Mouse (Mus musculus): ENCODE results near the gene Chst11.
A peak's percentile ranks its signal among the peaks of the same experiment; 100 is the strongest.

Gene Chst11

DNA sequence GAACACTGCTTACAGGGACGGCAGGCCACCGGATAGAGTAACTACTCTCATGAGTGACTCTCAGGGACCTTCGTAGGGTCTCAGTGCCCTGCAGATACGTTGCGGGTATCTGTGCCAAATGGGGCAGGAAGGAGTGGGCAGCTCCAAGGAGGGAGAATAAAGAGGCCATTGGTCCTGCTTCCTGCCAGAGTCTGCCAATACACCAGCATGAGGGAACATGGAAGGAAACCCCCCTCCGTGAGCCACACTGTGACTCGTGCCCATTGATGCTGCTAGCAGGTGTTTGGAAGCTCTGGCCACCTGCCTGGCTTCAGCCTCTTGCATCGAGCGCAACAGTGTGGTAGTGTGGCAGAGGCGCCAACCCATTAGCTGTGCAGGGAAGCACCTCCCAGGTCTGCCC lies 157.8 kb downstream of the Chst11 start:
- no peak for DNase-seq (ENCODE audit: low spot score in 2 of 2)

DNA sequence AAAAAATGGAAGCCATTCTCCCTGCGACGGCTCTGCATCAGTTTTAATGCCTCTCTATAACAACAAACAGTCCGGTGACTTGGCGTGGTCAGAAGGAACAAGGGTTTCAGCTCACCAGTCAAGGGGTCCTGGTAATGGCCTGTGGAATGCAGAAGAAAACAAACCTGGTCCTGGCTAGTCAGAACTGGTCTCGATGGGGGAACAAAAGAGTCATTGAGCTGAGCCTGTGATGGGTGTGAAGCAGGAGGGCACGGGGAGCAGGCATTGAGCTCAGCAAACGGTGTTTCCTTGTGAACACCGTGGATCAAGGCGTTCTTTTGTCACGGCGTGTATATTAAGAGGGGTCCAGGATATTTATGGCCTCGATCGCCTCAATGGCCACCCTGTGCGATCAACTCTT lies 160.5 kb downstream of the Chst11 start:
- no peak for DNase-seq (ENCODE audit: low spot score in 2 of 2)

DNA sequence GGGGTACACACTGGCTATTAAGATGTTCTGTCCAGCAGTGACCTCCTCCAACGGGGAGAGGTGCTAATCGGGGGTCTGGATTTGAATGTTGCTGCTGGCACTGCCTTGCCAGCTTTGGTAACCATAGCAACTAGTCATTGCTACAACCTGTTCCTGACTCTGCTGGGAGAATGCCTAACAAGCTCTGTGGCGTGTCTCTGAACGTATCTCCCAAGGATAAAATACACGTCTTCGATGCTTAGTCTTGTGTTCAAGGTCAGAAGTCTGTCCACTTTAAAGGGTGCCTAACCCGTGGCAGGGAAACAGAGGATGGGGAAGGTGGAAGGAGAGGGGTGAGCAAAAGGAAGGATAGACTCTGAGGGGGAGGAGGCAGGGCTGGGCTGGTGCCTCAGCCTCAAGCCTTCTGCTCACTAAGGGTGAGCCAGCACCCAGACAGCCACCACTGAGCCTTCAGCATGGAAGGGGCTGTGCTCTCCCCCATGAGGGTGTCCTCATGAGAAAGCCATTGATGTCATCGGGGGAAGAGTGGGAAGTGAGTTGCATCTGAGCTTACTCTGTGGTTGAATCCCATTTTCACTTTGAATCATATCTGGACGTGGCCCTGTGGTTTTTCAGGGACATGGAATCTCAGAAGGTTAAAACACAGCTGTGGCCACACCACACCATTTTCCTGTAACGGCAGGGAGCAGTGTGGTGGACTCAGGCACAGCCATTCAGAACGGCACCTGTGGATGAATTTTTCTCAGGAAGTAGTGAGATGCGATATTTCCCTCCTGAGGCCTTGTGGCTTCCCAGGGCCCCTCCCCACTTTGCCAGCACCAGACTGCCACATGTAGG lies 164.3 kb downstream of the Chst11 start:
- DNase-seq (ENCODE audit: low spot score in 2 of 2) = no peak

DNA sequence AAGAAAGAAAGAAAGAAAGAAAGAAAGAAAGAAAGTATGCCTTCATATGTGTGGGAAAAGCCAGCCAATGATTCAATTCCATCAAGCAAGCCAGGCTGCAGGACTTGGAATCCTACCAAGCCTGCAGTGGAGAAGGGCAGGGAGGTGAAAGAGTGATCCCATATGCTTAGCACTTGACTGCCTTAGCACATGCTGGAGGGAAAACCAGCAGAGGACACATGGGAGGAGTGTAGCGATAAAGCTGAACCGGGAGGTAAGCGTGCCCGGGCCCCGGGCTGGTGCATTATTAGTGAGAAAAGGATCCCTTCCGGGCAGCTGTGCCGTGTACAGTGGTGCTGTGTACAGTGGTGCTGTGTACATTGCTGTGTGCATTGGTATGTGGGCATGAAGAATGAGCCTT lies 165.3 kb downstream of the Chst11 start:
- no peak for DNase-seq (ENCODE audit: low spot score in 2 of 2)

DNA sequence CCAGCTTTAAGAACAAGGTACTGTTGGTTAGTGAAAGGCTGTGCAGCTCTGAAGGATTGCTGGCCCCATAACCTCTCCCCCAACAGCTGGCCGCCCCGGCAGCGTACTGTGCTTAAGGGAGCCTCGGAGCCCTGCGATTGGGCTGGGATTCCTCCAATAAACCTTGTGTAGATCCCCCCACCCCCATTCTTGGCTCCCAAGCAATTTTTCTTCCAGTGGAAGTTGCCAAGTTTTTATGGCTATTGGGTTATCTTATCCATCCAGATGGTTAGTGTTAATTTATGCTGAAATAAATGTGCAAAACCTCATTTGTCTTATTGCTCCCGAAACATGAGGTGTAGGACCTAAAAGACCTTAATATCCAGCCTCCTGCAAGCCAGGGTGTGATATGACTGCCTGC lies 166.1 kb downstream of the Chst11 start:
- no peak for DNase-seq (ENCODE audit: low spot score in 2 of 2)

DNA sequence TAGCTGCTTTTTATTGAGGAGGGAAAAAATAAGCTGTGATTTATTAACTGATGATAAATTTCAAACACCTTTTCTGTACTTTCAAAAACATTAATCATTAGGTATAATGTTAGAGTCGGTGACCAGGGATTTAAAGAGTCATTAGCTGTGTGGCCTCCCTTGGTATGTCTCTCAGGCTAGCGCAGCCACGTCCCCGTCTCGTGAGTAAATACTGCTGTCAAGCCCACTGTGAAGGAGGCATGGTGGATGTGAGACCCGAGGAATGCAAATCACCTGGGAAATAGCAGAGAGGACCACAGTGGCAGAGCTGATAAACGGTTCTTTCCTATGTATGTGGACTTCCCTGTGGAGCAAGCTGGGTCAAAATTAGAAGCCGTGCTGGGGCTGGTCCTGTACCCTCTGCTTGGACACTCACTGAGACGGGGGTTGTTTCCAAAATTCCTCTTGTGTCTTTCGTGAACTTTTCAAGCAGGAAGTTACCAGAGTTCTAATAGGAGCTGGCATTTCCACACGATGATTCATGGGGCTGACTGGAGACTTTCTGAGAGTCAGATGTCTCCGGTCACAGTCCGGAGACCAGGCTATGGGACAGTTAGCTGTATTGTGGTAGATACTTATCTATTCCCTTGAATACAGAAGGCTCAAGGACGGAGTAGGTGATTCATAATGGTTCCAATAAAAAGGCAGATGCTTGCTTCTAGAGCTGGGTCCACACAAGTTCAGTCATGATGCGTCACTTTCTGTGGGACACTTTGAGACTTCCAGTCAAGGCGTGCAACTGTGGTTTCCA lies 166.8 kb downstream of the Chst11 start:
- peak in 1 of 2 experiments; percentile 18 for DNase-seq (ENCODE audit: low spot score in 2 of 2)

DNA sequence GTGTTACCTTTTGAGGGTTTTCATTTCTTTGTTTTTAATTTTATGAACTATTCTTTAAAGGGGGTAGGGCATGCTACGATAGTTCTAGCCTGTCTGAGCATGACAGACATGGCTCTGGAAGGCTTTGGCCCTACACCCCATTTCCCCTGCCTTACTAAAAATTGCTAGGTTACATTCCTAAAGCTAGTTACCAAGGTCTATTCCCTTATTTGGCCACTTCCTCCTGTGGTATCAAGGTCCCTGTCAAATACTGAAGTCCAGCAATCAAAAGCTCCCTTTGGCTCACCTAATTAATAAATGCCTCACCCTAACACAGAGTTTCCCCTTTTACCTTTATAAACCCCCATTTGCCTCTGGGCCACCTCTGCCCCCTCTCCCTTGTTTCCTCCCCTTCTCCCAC lies 167.4 kb downstream of the Chst11 start:
- DNase-seq (ENCODE audit: low spot score in 2 of 2) = peak in 1 of 2 experiments; percentile 26

DNA sequence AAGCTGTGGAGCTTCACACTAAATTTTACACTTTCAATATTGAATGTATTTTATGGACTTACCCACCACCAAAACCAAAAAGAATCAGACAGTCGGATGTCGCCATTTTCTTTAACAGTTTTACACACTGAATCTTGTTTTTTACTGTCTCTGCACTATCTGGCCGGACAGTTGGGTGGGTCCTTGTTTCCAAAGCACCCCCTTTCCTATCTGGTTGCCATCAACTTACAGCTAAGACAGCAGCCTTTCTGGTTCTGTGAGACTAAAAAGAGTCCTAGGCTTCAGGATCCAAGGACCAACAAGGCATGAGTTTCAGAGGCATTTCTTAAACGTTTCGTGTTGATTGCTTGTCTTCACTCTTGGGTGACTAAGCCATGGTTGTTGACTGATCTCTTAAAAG lies 168.1 kb downstream of the Chst11 start:
- peak in 1 of 2 experiments; percentile 43 for DNase-seq (ENCODE audit: low spot score in 2 of 2)

DNA sequence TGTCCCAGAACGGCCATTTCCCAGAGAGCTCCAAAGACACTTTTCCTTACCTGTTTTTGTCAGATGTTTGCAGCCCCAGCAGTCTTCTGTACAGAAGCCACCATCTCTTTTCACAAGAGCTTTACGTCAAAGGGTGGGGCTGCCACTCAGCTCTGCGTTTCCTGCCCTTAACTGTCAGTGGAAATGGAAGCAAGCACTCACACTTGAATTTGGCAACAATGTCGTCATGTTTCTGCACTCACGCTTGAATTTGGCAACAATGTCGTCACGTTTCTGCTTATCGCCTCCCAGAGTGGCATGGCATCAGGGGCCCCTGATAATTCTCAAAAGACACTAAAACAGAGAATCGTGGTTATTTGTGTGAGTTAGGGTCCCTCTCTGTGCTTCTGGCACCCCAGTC lies 168.6 kb downstream of the Chst11 start:
- DNase-seq (ENCODE audit: low spot score in 2 of 2) = peak; percentile 16 to 25

DNA sequence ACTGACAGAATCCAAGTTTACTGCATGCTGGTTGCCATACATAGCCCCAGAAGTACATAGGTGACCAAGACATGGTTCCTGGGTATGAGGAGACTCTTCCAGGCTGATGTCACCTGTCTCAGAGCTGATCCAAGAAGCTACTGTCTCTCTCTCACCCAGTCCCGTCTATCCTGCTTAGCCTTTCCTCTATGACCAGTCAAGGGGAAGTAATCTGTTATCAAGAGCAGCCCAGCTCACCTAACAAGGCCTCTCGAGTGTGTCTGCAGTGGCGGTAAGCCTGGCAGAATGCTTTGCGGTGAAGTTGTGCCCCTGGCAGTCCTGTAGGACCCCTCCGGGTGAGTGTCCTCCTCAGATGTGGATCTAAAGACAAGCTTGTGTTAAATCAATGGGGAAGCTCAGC lies 172.0 kb downstream of the Chst11 start:
- DNase-seq (ENCODE audit: low spot score in 2 of 2) = no peak

DNA sequence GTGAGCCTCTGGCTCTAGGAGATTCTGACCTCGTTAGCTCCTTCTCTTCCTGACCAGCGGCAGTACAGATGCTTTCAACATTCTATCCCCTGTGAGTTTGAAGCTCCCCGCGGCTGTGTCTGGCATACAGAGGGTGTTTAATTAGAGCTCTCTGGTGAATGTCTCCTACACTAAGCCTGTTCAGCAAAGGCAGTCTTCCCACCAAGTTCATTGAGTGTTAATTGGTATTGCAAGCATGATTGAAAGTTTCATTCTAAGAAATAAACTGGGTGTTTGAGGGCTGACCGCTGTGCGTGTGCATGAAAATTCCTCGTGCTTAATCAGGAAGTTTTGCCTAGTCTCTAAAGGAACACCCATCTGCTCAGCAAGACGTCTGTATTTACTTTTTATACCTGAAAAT lies 173.0 kb downstream of the Chst11 start:
- no peak for DNase-seq (ENCODE audit: low spot score in 2 of 2)

DNA sequence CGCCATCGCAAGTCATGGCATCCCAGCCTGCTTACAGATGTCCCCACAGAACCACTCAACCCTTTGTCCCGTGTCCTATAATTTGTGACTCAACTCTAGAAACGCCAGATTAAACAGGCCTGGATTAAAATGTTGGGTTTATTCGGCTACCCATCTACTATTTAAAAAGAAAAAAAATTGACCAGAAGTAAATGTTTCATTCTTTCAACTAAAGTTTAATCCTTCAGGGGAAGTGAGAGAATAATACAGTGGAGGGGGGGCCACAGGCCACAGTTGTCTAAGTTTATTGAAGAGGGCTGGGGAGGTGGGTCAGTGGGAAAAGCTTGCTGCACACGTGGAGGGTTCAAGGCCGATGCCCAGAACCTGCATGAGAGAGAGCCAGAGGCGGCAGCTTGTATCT lies 173.9 kb downstream of the Chst11 start:
- DNase-seq (ENCODE audit: low spot score in 2 of 2) = no peak

DNA sequence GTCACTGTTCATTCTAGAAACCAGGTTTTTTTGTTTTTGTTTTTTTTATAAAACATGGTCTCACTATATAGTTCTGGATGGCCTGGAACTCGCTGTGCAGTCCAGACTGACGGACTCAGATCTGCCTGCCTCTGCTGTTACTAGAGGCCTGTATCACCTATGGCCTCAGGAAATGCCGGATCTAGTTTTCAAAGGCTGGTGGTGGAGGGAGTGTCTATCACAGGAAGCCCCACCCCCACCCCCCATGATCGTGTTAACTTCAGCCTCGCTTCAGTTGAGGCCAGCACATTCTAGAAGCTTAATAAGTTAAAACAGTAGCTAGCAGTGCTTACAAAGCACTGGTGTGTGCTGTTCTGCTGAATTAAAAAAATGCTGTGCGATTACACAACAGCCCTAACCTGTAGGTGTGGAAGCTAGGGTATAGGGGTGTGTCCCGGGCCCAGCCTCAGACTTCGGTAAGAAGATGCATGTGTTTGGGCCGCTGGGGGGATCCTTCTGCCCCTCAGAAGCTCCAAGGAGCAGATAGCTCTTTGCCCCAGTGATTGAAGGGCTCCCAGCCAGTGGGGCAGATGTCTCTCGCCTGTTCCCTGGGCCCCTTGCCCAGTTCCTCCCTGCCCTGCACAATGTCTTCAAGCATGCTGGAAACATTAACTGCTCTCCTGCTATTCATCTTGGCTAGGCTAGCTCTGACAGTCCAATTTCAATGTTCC lies 176.5 kb downstream of the Chst11 start:
- no peak for DNase-seq (ENCODE audit: low spot score in 2 of 2)

DNA sequence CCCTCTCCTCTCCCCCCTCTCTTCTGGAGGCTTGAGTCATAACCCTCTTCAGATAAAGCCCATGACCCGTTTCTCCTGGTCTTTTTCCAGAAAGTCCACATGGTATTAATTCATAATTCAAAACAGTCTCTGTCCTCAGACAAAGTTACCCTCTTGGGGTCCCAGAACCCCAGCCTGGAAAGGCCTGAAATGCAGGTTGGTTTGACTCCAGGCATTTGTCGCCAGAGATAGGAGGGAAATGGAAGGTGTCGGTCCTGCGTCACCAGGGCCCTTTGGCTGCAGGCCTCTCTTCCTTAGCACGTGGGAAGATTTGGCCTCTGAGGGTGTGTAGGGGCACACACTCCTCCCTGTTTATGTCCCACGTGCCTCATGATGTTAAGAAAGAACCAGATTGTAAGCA lies 178.6 kb downstream of the Chst11 start:
- no peak for DNase-seq (ENCODE audit: low spot score in 2 of 2)

DNA sequence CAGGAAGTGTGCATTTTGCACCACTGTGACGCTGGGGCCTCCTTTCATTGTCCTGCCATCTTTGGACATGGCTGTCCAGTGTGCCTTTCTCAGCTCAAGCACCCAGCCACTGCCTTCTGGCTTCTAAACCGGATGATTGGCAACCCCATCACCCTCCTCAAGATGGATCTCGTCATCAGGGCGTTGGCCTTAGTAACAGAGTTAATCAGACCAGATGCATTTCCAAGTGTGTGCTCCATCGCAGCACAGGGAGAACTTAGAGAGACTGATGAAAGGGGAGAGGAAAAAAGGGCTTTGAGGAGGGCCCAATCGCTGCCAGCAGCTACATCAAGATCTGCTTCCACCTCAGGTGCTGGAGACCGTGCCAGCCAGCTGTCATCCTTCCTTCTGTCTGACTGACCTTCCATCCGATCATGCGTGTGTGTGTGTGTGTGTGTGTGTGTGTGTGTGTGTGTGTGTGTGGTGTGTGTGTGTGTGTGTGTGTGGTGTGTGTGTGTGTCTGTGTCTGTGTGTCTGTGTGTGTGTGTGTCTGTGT lies 179.7 kb downstream of the Chst11 start:
- no peak for DNase-seq (ENCODE audit: low spot score in 2 of 2)

DNA sequence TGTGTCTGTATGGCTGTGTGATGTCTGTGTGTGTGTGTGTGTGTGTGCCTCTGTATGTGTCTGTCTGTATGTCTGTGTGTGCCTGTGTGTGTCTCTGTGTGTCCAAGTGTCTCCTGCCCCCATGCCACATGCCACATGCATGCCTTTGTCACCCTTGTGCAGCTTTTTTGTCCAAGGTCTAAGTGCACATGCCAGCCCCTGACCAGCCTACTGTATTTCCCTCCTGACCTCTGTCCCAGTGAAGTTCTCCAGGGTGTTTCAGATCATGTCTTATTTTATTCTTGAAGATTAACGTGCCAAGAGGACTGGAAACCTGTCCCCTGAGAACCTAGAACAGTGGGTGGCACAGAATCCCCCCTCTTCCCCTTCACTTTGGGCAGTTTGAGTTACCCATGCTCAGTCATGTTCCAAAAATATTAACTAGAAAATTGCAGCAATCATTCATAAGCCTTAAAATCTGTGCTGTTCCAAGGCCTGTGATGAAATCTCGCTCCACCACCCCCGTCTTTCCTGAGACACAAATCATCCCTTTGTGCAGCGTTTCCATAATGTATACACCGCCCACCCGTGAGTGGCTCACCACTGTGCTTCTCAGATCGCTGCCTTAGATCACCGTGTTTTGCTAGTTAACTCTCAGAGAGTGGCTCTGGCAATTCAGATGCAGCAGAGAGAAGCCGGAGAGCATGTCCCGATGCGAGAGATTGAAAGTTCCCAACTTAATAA lies 180.4 kb downstream of the Chst11 start:
- no peak for DNase-seq (ENCODE audit: low spot score in 2 of 2)

DNA sequence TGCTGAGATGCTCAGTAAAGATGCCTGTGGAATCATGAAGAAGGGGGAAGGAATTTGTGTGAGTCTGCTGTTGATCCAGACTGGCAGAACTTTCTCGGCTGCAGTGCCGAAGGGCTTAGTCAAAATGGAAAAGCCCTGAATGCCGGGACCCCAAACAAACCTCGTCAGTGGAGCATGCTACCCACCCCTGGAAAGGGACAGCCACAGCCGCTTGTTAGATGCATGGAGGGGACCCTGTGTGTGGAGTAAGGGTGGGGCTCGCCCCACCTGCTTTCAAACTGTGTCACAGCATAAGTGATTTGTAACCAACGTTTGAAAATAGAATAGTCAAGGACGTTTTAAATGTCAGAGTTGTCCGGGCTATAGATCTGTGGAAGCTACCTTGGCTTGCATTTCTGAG lies 181.0 kb downstream of the Chst11 start:
- no peak for DNase-seq (ENCODE audit: low spot score in 2 of 2)

DNA sequence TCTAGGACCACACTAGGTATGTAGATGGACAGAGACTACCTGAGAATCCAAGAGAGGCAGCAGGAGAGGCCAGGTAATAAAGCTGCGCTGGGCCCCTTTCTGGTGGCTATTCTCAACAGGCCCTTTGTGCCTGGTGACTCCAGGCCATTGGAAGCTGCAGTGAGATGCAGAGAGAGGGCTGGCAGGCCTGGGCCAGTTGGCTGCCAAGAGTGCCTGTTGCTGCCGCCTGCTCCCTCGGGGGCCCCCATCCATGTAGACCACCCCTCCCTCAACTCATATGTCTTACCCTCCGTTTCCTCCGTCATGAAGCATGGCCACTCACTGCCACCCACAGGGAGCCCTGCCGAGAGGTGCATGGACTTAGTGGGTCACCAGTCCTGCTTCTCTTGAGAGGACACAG lies 182.2 kb downstream of the Chst11 start:
- DNase-seq (ENCODE audit: low spot score in 2 of 2) = no peak

DNA sequence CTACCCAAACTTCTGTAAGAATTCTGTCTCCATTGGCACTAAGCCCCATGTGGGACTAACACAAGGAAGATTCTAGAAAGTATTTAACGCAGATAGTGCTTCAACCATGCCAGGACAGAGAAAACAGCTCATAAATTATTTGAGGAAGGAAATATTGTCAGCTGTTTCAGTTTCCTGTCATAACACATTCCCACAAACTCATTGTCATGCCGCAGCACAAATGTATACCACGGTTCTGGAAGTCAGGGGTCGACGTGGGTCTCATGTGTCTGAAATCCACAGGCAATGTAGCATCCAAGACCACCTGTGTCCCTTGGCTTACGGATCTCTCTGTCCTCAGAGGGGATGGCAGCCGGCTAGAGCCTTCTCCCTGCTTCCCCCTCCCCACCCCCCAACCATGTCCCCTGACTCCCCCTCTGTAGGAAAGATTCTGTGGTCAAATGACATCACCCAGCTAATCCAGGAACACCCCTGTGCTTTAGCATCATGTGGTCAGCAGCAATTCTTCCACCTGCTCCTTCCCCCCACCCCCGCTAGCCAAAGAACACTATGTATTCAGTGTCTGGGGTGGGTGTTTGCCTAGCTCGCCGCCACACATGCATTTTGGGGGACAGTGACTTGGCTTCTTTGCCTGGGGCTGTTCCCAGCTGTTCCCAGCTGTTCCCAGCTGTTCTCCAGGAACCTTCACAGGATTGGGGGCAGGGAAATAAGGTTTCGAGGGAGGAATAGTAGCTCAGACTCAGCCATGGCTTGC lies 183.2 kb downstream of the Chst11 start:
- DNase-seq (ENCODE audit: low spot score in 2 of 2) = no peak

DNA sequence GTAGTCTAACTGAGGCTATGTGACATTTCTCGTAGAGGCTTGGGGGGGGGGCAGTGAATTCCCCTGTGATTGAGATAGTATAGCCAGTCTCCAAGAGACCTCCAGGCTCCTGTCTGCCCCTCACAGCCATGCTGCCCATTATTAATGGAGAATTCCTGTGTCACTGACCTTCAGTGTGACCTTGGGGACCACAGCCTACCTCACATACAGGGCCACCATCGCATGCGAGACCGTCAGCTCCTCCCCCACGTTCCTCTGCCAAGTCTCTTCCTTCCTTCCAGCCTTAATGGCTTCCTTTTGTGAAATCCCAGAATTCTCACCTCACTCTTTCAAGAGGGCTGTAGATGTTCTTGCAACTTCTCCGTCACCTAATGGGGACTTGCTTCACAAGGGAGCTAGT lies 184.3 kb downstream of the Chst11 start:
- no peak for DNase-seq (ENCODE audit: low spot score in 2 of 2)

DNA sequence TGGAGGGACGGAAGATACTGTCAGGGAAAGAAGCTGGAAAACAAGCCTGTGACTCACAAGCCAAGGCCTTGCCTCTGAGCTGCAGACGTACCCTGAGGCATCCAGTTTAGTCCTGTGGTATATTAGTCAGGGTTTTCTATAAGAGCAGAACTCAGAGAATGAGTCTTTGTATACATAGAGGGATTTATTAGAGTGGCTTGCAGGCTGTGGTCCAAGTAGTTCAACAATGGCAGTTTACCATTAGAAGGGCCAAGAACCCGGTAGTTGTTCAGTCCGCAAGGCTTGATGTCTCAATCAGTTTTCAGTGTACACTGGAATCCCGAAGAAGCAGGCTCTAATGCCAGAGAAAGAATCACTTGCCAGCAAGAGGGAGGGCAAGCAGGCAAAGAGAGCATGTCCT lies 192.9 kb downstream of the Chst11 start:
- DNase-seq (ENCODE audit: low spot score in 2 of 2) = no peak

All from spleen, postnatal 10 days (tissue).